Mouse (Mus musculus): ENCODE results near the gene Cdk19. TPM values are rescaled to one million over a fixed set of nuclear protein-coding genes. Genes with fewer than 3 reads are reported as not detected.
"Not testable (repeated sequence)": the region's sequence is repeated elsewhere in the genome, so short reads cannot be mapped to it uniquely, and the experiment has no call there.

Cdk19 gene
- polyA plus RNA-seq, 1 experiment from 2014 or later: 9.5 TPM

- Histone ChIP-seq H3K4me2 (no peak overlapping the region), H3K4me1 (replicated peaks) (0 out of 2 replicates have a peak, but pooled peaks cover 4% of the 10 kb centered on the region), H3K4me3 (no peak overlapping the region), H3K27me3 (replicated peaks) (no peaks in the 10 kb centered on the region), H3K36me3 (no peaks in the 10 kb centered on the region), H3K9ac (no peak overlapping the region; the same call in 1 of the 2 replicates), H3K27ac (ENCODE audit: poor library complexity, severe bottlenecking) (no peak overlapping the region), H3K9me3 (replicated peaks) (no peaks in the 10 kb centered on the region)
- ATAC-seq (ENCODE audit: insufficient number of reproducible peaks, low FRiP score): no peak
- 70% methylated on average over 8 of the region's 8 CpGs for WGBS
Measured at GRCm38 (mm10) chr10:40526301-40526761, 187.0 kb downstream of the Cdk19 start.

GRCm38 (mm10) chr10:40526986-40527385 is 187.6 kb downstream of the Cdk19 start:
- Histone ChIP-seq H3K4me1 (replicated peaks) (0 out of 2 replicates have a peak, but pooled peaks cover 4% of the 10 kb centered on the region), H3K9ac (no peak overlapping the region), H3K36me3 (no peaks in the 10 kb centered on the region), H3K9me3 (replicated peaks) (no peaks in the 10 kb centered on the region), H3K27me3 (replicated peaks) (no peaks in the 10 kb centered on the region), H3K4me3 (no peak overlapping the region), H3K4me2 (no peak overlapping the region), H3K27ac (ENCODE audit: poor library complexity, severe bottlenecking) (no peak overlapping the region)
- ATAC-seq (ENCODE audit: insufficient number of reproducible peaks, low FRiP score): no peak
- 68% methylated on average over 3 of the region's 3 CpGs for WGBS

GRCm38 (mm10) chr10:40527573-40527972 is 188.2 kb downstream of the Cdk19 start:
- no peaks in the 10 kb centered on the region for H3K27me3 ChIP-seq (replicated peaks)
- no peak overlapping the region for H3K27ac ChIP-seq (ENCODE audit: poor library complexity, severe bottlenecking)
- H3K36me3 ChIP-seq: no peaks in the 10 kb centered on the region
- no peaks in the 10 kb centered on the region for H3K9me3 ChIP-seq (replicated peaks)
- peak overlapping the region; percentile 14; the same call in 1 of the 2 replicates for H3K4me2 ChIP-seq
- no peak overlapping the region for H3K4me3 ChIP-seq
- WGBS: 39% methylated on average over 8 of the region's 8 CpGs
- no peak for ATAC-seq (ENCODE audit: insufficient number of reproducible peaks, low FRiP score)
- H3K9ac ChIP-seq: no peak overlapping the region
- H3K4me1 ChIP-seq (replicated peaks): 0 out of 2 replicates have a peak, but pooled peaks cover 4% of the 10 kb centered on the region

GRCm38 (mm10) chr10:40528668-40529067 is 189.3 kb downstream of the Cdk19 start:
- Histone ChIP-seq H3K9me3 (replicated peaks) (no peaks in the 10 kb centered on the region; the same call in 1 of the 2 replicates), H3K36me3 (no peaks in the 10 kb centered on the region), H3K27ac (ENCODE audit: poor library complexity, severe bottlenecking) (no peak overlapping the region), H3K27me3 (replicated peaks) (no peaks in the 10 kb centered on the region), H3K9ac (no peak overlapping the region), H3K4me3 (no peak overlapping the region), H3K4me2 (no peak overlapping the region), H3K4me1 (replicated peaks) (0 out of 2 replicates have a peak, but pooled peaks cover 4% of the 10 kb centered on the region)
- 76% methylated on average over 8 of the region's 10 CpGs for WGBS
- ATAC-seq (ENCODE audit: insufficient number of reproducible peaks, low FRiP score): no peak

GRCm38 (mm10) chr10:40529617-40530016 is 190.3 kb downstream of the Cdk19 start:
- Histone ChIP-seq H3K4me3 (no peak overlapping the region), H3K36me3 (no peaks in the 10 kb centered on the region), H3K27me3 (replicated peaks) (no peaks in the 10 kb centered on the region), H3K9ac (no peak overlapping the region), H3K27ac (ENCODE audit: poor library complexity, severe bottlenecking) (no peak overlapping the region), H3K4me2 (no peak overlapping the region), H3K4me1 (replicated peaks) (0 out of 2 replicates have a peak, but pooled peaks cover 4% of the 10 kb centered on the region), H3K9me3 (replicated peaks) (no peaks in the 10 kb centered on the region; the same call in 1 of the 2 replicates)
- ATAC-seq (ENCODE audit: insufficient number of reproducible peaks, low FRiP score): no peak
- 62% methylated on average over 6 of the region's 6 CpGs for WGBS

GRCm38 (mm10) chr10:40530661-40531060 is 191.3 kb downstream of the Cdk19 start:
- no peaks in the 10 kb centered on the region; the same call in 1 of the 2 replicates for H3K9me3 ChIP-seq (replicated peaks)
- ATAC-seq (ENCODE audit: insufficient number of reproducible peaks, low FRiP score): no peak
- 80% methylated on average over 3 of the region's 3 CpGs for WGBS

GRCm38 (mm10) chr10:40532586-40532985 is 193.2 kb downstream of the Cdk19 start:
- not testable (repeated sequence) for H3K9me3 ChIP-seq (replicated peaks); ATAC-seq (ENCODE audit: insufficient number of reproducible peaks, low FRiP score); H3K27ac ChIP-seq (ENCODE audit: poor library complexity, severe bottlenecking); H3K27me3 ChIP-seq (replicated peaks); H3K4me3 ChIP-seq; H3K4me1 ChIP-seq (replicated peaks); H3K4me2 ChIP-seq; H3K9ac ChIP-seq; H3K36me3 ChIP-seq
- 88% methylated on average over 4 of the region's 4 CpGs for WGBS

More at GRCm38 (mm10) chr10:40530661-40531060, 191.3 kb downstream of the Cdk19 start:
- Histone ChIP-seq H3K36me3 (no peaks in the 10 kb centered on the region), H3K4me2 (no peak overlapping the region), H3K4me3 (no peak overlapping the region), H3K4me1 (replicated peaks) (0 out of 2 replicates have a peak, but pooled peaks cover 4% of the 10 kb centered on the region), H3K27me3 (replicated peaks) (no peaks in the 10 kb centered on the region), H3K9ac (no peak overlapping the region), H3K27ac (ENCODE audit: poor library complexity, severe bottlenecking) (no peak overlapping the region)

Other genes starting within 250 kb of the Cdk19 start
- 22.1 and 22.5 TPM in 2 replicates for gene Slc16a10, start 197.3 kb upstream of the Cdk19 start, polyA plus RNA-seq (2016; fragmentation: Nextera tagmentation; extraction: Ambion mirVana)
- 42.0 and 44.5 TPM in 2 replicates for gene Rpf2, start 92.5 kb upstream of the Cdk19 start, polyA plus RNA-seq (2016; fragmentation: Nextera tagmentation; extraction: Ambion mirVana)
- 90.6 and 92.3 TPM in 2 replicates for gene Gtf3c6, start 81.5 kb upstream of the Cdk19 start, polyA plus RNA-seq (2016; fragmentation: Nextera tagmentation; extraction: Ambion mirVana)
- gene Amd1, start 37.4 kb upstream of the Cdk19 start, polyA plus RNA-seq (2016; fragmentation: Nextera tagmentation; extraction: Ambion mirVana): 47.1 and 51.9 TPM in 2 replicates
- not detected in 2 replicates for gene Slc22a16, start 230.8 kb downstream of the Cdk19 start, polyA plus RNA-seq (2016; fragmentation: Nextera tagmentation; extraction: Ambion mirVana)

All from heart, embryonic 12.5 days (tissue).